Mouse (Mus musculus) megakaryocyte, embryonic 14.5 days (primary cell): ENCODE data around the gene Oxtr. TPM values are rescaled to one million over a fixed set of nuclear protein-coding genes. Genes with fewer than 3 reads are reported as not detected.

ENCODE experiments used
- H3K27me3 ChIP-seq: replicated peaks from 2 replicates; pipeline ENCODE3; 2012; ENCODE audit warnings: inconsistent platforms
- H3K36me3 ChIP-seq: replicated peaks from 2 replicates; pipeline ENCODE3; 2012; ENCODE audit warnings: low read length, inconsistent platforms, mixed read lengths
- H3K4me1 ChIP-seq: 2 replicates; pipeline ENCODE4 v1.6.1; 2012; ENCODE audit warnings: inconsistent platforms
- H3K4me3 ChIP-seq: replicated peaks from 2 replicates; pipeline ENCODE3; 2012; ENCODE audit warnings: moderate library complexity, mild to moderate bottlenecking, inconsistent platforms
- H3K9me3 ChIP-seq: 2 replicates; pipeline ENCODE4 v1.6.1; 2012; ENCODE audit warnings: inconsistent platforms
- FLI1 ChIP-seq: IDR thresholded peaks from 2 replicates; pipeline ENCODE4 v1.6.1; 2012; ENCODE audit warnings: low read length, inconsistent platforms, mixed read lengths
- GATA1 ChIP-seq: IDR thresholded peaks from 3 replicates; pipeline ENCODE4 v1.6.1; 2012; ENCODE audit warnings: mixed read lengths, low read length, inconsistent platforms, borderline replicate concordance
- polyA plus RNA-seq: library from polyadenylated mRNA; stranded (reverse); fragments of >175 nt; gene quantifications from 2 replicates; pipeline ENCODE4 v1.2.3, GENCODE M21; 2012; ENCODE audit warnings: low replicate concordance; ENCODE audit not compliant: insufficient read depth

Oxtr gene
- polyA plus RNA-seq, 1 experiment, result 0.15 TPM

DNA sequence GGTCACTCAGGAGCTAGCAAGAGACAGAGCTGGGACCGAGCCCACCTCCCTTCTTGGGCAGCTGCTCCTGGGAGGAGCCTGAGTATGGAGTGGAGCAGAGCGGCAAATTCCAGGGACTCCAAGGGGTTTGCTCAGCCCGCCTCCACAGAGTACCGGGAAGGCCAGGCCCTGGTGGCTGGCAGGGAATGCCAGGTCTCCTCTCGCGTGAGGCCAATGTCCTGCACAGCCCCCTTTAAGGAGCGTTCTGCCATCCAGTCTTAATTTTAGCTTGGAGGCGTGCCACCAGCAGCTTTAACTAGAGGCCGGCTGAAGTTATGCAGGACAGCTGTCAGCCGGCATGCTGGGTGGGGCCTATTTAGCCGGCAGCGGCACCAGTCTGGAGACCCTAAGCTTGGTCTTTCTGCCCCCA, 30.4 kb downstream of the Oxtr start, which contains the start of gene Cav3:
Gene Cav3, plus strand, starts transcription at position 165 of the 409 bp plus-strand sequence.
- no peaks in the 10 kb centered on the region for H3K9me3 ChIP-seq
- TF ChIP-seq GATA1, result no peak
- TF ChIP-seq FLI1, result no peak

DNA sequence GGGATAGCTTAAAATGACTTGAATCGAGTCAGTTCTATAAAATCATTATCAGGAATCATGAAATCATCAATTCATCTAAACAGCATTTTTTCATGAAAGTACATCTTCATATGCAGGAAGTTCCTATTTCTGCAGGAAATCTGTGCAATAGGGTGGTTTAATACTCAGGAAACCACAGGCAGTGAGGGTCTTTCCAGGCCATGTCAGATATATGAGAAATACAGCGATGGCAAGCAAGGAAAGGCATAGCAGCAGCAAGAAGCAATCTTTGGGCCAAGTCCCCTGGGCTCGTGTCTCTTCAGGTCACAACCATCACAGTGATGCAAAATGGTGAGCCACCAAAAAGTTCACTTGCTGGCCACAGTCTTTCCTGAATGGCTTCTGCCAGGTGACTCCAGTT, 44.1 kb downstream of the Oxtr start:
- Histone ChIP-seq H3K4me1 (no peaks in the 10 kb centered on the region), H3K4me3 (no peak overlapping the region), H3K9me3 (no peaks in the 10 kb centered on the region), H3K27me3 (no peaks in the 10 kb centered on the region), H3K36me3 (no peaks in the 10 kb centered on the region)
- TF ChIP-seq FLI1, result no peak
- no peak for TF ChIP-seq GATA1

More for the DNA sequence above, 30.4 kb downstream of the Oxtr start, which contains the start of gene Cav3:
- 0 out of 2 replicates have a peak, but pooled peaks cover 4% of the 10 kb centered on the region for H3K4me1 ChIP-seq
- peaks cover 18% of the 10 kb centered on the region for H3K27me3 ChIP-seq
- H3K4me3 ChIP-seq, result no peak within 1 kb of the TSS
- H3K36me3 ChIP-seq, result no peaks in the 10 kb centered on the region

- H3K36me3 ChIP-seq, result no peaks in the 10 kb centered on the region
- peaks cover 28% of the 10 kb centered on the region for H3K9me3 ChIP-seq
- H3K4me3 ChIP-seq, result no peak overlapping the region
- TF ChIP-seq FLI1, result no peak
- H3K27me3 ChIP-seq, result no peaks in the 10 kb centered on the region
- H3K4me1 ChIP-seq, result no peaks in the 10 kb centered on the region
Measured at GRCm38 (mm10) chr6:112426018-112426732, 63.6 kb downstream of the Oxtr start.

DNA sequence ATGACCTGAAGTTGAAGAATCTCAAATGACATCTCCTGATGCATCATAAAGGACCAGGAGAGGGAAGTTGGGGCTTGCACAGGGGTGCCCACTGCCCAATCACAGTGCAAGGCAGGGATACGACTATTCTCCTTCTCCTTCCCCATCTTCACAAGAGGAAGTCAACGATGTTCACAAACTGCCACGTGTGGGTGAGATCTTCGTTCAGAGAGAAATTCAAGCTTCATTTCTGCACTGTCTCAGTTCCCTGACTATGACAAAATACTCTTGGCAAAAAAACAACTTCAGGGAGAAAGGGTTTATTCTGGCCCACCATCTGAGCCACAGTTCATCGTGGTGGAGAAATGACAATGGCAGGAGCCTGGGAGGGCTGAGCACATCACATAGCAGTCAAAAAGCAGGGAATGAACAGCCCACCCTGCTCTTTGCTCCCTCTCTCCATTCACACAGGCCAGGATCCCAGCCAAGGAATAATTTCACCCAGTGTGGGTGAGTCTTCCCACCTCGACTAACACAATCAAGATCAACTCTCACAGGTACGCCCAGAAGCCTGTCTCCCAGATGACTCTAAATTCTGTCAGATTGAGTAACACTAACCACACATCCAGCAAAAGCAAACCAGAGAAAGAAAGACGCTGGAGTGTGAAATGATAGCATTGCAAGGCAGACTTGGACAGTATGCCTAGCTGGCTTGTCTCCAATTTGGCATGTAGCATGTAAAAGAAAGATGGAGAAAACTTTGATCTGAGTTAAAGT, 65.8 kb downstream of the Oxtr start:
- H3K4me3 ChIP-seq, result no peak overlapping the region
- no peaks in the 10 kb centered on the region for H3K27me3 ChIP-seq
- no peaks in the 10 kb centered on the region for H3K36me3 ChIP-seq
- no peaks in the 10 kb centered on the region for H3K4me1 ChIP-seq
- TF ChIP-seq GATA1, result no peak
- TF ChIP-seq FLI1, result no peak
- H3K9me3 ChIP-seq, result peaks cover 31% of the 10 kb centered on the region

Other genes with a start within 250 kb of the Oxtr start
- gene Lmcd1, start 216.2 kb downstream of the Oxtr start, polyA plus RNA-seq, result not detected in 2 replicates
- not detected in 2 replicates for gene Ssu2, start 101.9 kb downstream of the Oxtr start, polyA plus RNA-seq
- not detected in 2 replicates for gene Cav3, start 30.4 kb downstream of the Oxtr start, polyA plus RNA-seq
- 1.6 TPM in 1 of 2 replicates, not detected in the other for gene Rad18, start 206.7 kb upstream of the Oxtr start, polyA plus RNA-seq